Mouse (Mus musculus) heart, postnatal 0 days (tissue): ENCODE measurements at regions not wholly inside any gene's neighbourhood (a gene's known extent, or its start where the extent isn't known, plus 50 kb on each side); places are given as distances from the start of the nearest gene placed in this dataset.

Source experiments
- CTCF ChIP-seq: IDR thresholded peaks from 2 replicates; pipeline ENCODE4 v1.5.1; 2016; ENCODE audit warnings: antibody characterized with exemption, control low read depth, low read depth
- EP300 ChIP-seq: IDR thresholded peaks from 2 replicates; pipeline ENCODE4 v1.6.1; 2016; ENCODE audit warnings: antibody characterized with exemption, low read depth

GRCm38 (mm10) chr17:52177996-52178395 lies 344.9 kb upstream of the Satb1 start:
- TF ChIP-seq CTCF (no peak), EP300 (no peak)
